Mouse (Mus musculus): ENCODE results near the gene Nell2.
"Not testable (repeated sequence)": the region's sequence is repeated elsewhere in the genome, so short reads cannot be mapped to it uniquely, and the experiment has no call there.

Nell2 gene

GRCm38 (mm10) chr15:95333229-95333628, 195.1 kb downstream of the Nell2 start:
- no peak for DNase-seq

GRCm38 (mm10) chr15:95330926-95331325, 197.4 kb downstream of the Nell2 start:
- DNase-seq: no peak

- no peak for DNase-seq
Measured at GRCm38 (mm10) chr15:95322744-95323143, 205.6 kb downstream of the Nell2 start.

- no peak for DNase-seq
Measured at GRCm38 (mm10) chr15:95316626-95317025, 211.7 kb downstream of the Nell2 start.

- no peak for DNase-seq
Measured at GRCm38 (mm10) chr15:95314808-95315145, 213.6 kb downstream of the Nell2 start.

- DNase-seq: no peak
Measured at GRCm38 (mm10) chr15:95314121-95314807, 214.1 kb downstream of the Nell2 start.

GRCm38 (mm10) chr15:95313286-95313685, 215.1 kb downstream of the Nell2 start:
- DNase-seq: no peak

GRCm38 (mm10) chr15:95304102-95304501, 224.3 kb downstream of the Nell2 start:
- no peak for DNase-seq

GRCm38 (mm10) chr15:95296561-95296960, 231.8 kb downstream of the Nell2 start:
- no peak for DNase-seq

- DNase-seq: no peak
Measured at GRCm38 (mm10) chr15:95289047-95289446, 239.3 kb downstream of the Nell2 start.

- no peak for DNase-seq
Measured at GRCm38 (mm10) chr15:95285199-95285598, 243.2 kb downstream of the Nell2 start.

GRCm38 (mm10) chr15:95280986-95281385, 247.4 kb downstream of the Nell2 start:
- DNase-seq: no peak

GRCm38 (mm10) chr15:95278001-95278400, 250.4 kb downstream of the Nell2 start:
- no peak for DNase-seq

GRCm38 (mm10) chr15:95276556-95276955, 251.8 kb downstream of the Nell2 start:
- no peak for DNase-seq

- DNase-seq: no peak
Measured at GRCm38 (mm10) chr15:95275553-95275952, 252.8 kb downstream of the Nell2 start.

GRCm38 (mm10) chr15:95273236-95273635, 255.1 kb downstream of the Nell2 start:
- DNase-seq: no peak

GRCm38 (mm10) chr15:95272167-95272566, 256.2 kb downstream of the Nell2 start:
- no peak for DNase-seq

GRCm38 (mm10) chr15:95259671-95260450, 268.5 kb downstream of the Nell2 start:
- no peak for DNase-seq

GRCm38 (mm10) chr15:95257131-95257530, 271.2 kb downstream of the Nell2 start:
- no peak for DNase-seq

GRCm38 (mm10) chr15:95245516-95245915, 282.8 kb downstream of the Nell2 start:
- no peak for DNase-seq

GRCm38 (mm10) chr15:95243876-95244275, 284.5 kb downstream of the Nell2 start:
- DNase-seq: no peak

- no peak for DNase-seq
Measured at GRCm38 (mm10) chr15:95241161-95241560, 287.2 kb downstream of the Nell2 start.

GRCm38 (mm10) chr15:95237021-95237420, 291.3 kb downstream of the Nell2 start:
- DNase-seq: not testable (repeated sequence)

- no peak for DNase-seq
Measured at GRCm38 (mm10) chr15:95236509-95236908, 291.9 kb downstream of the Nell2 start.

- DNase-seq: no peak
Measured at GRCm38 (mm10) chr15:95231171-95231570, 297.2 kb downstream of the Nell2 start.
